Mouse (Mus musculus) kidney, postnatal 36 days (tissue): ENCODE data around the gene P3h4.
A peak's percentile ranks its signal among the peaks of the same experiment; 100 is the strongest.

Experiments
- DNase-seq, 2 experiments: peaks; one replicate each; pipeline ENCODE4 v3.0.0; 2021 to 2022; ENCODE audit warnings: mixed read lengths in 2 of 2

P3h4 gene

DNA sequence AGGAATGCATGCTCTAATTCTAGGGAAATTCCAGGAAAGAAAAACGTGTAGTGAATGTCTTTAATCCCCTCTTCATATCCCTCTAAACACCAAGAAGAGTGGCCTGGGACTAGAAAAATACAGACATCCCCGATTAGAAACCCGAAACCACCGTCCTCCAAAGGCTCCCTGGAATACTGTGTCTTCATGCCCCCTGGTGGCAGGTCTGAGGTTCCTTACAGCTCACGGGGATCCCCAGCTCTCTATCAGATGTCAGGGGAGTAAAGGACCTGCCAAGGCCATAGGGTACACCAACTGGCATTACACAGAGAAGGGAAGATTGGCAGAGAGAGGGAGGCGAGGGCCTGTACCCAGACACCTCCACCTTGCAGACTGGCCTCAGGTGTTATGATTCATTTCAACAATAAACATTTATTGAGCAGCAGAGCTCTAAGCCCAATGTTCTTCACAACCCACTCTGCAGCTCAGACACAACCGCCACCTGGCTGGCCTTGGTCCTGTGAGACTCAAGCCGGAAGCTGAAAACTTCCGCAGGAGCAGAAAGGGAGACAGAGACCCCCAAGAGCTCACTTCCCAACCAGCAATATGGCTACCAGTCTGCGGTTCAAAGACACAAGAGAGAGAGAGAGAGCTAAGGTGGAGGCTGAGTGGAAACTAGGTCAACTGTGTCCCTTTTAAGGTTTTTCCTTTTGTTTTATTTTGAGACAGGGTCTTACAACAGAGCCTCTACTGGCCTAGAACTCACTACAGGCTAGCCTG lies 6.4 kb downstream of the P3h4 start:
- peak; percentile 81 to 90 for DNase-seq

- no peak for DNase-seq
Observed at GRCm38 (mm10) chr11:100406995-100407705, 7.5 kb downstream of the P3h4 start.

GRCm38 (mm10) chr11:100406273-100406672 lies 8.4 kb downstream of the P3h4 start:
- DNase-seq, result no peak

DNA sequence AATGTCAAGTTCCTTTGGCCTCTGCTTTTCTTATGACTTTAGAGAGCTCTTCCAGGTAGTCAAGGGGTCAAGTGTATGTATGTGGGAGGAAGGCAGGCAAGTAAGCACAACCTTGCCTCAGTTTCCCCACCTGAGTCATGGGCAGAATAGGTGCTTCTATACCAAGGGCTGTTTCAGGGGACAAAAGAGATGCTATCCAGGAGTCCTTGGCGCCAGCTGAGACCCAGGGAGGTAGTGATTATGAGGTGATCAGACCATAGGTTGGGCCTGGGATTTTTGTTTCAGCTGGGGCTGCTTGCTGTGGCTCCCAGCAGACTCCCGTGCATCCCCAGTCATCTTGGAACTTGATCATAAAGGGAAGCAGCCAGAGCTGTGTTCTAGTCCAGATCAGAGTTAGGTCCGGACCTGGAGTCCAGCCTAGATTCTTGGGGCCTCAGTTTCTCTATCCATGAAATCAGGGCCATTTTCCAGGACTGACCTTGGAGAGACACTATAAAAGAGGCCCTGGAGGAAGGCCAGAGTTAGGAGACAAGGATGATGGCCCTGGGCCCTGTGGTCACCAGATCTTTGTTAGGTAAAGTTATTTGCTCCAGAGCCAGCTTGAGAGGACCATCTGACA lies 10.1 kb downstream of the P3h4 start:
- no peak for DNase-seq

- peak in 1 of 2 experiments; percentile 29 for DNase-seq
Observed at GRCm38 (mm10) chr11:100403445-100404134, 11.0 kb downstream of the P3h4 start.

- DNase-seq, result peak in 1 of 2 experiments; percentile 39
Observed at GRCm38 (mm10) chr11:100402682-100403081, 12.0 kb downstream of the P3h4 start.

DNA sequence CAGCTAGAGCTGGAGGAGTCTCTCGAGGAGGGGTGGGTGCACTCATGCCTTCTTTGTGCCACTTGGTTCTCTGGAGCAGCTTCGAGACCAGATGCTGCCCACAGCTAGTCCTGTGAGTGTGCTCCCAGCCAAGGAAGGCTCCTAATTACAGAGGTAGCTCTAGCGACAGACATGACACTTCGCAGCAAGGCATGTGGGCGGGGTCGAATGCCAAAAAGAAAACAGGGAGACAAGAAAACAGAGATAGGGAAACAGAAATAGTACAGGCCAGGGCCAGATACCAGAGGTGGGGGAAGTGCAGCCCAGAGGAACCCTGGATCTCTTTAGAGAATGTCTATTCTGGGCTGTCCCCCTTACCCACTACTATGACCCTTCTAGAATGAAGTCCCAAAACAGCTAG lies 12.4 kb downstream of the P3h4 start:
- peak in 1 of 2 experiments; percentile 15 for DNase-seq

DNA sequence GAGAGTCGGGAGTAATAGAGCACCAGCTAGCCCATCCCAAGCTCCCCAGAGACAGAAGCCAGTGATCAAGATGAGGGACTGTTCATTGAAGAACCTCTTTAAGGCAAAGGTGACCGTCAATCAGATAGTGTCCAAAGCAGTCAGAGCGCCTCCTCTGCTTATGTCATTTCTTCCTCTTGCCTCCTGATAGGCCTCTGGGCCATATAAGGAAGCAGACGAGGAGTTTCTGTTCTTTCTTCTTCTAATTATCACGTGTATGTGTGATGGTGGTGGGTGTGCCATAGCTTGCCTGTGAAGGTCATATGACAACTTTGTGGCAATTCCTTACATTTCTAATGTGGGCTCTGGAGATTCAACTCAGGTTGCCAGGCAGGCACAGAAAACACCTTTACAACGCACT lies 13.8 kb downstream of the P3h4 start:
- no peak for DNase-seq

DNA sequence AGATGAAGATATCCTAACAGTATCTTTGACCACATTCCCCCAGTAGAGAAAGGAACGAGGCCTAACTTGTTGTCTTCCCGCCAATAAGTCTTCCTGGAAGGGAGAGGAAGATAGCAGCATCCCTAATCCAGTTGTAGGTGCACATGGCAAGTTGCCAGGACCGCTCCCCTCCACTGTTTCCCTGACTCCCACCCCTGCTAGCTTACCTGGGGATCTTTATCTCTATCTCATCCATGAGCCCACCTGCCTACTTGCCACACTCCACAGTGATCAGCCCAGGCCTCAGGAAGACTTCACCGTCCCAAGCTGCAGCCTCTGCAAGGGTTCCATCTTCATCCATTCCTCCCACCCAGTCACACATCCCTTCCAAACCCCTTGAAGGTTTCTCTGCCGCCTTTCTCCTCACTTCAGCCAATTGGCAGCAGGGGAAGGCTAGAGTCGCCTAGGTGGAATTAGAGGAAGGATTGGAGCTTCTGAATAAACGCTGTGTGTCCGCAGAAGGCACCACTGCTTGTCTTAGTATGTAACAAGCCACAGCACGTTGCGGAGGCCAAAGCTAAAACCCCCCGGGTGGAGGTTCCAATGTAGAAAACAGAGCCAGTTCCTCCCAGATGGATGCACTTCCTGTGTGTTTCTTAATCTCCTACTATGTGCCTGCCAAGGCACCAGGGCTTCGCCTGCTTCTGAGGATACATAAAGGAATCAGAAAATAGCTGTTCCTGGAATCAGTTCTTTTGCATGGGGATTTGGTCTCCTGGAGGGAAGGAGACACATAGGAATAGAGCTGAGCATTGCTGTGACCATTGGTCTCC lies 14.7 kb downstream of the P3h4 start:
- DNase-seq, result peak in 1 of 2 experiments; percentile 19

GRCm38 (mm10) chr11:100399320-100399719 lies 15.3 kb downstream of the P3h4 start:
- DNase-seq, result peak; percentile 29 to 48

- DNase-seq, result no peak
Observed at GRCm38 (mm10) chr11:100398517-100398916, 16.1 kb downstream of the P3h4 start.

DNA sequence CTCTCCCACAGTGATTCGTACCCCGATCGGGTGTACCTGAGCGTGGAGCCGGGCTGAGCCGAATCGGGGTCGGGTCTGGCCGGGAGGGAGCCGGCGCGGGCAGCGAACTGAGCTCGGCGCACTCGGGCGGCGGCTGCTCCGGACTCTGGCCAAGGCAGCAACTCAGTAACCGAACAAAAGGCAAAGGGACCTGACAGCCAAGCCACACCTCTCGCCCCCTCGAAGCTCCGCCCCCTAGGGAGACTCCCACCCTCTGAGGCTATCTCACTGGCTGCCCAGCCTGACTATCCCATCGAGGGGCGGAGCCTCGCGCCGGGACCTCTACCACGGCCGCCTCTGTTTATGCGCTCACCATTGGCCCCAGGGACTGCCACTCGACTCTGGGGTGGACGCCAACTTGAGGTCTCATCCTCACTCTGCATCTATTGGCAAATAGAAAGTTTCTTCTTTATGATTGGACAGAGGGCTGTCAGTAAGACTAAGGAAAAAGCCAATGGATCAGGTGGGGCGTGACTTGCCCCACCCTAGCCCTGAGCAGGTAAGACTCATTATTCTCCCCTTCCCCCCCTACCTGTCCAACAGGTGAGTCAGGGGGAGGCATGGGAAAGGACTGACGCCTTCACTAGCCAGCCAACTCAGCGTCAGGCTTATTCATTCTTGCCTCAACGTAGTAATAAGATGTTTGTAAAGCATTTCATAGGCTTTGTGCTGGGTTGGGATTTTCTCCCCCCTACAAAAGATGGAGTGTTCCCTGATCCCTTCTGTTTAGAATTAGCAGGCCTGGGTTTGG lies 16.8 kb downstream of the P3h4 start, which contains the start of gene Jup:
TSS of gene Jup (minus strand) at position 164 of the 790 bp plus-strand sequence.
- peak; percentile 100 for DNase-seq

GRCm38 (mm10) chr11:100396886-100397599 lies 17.6 kb downstream of the P3h4 start:
- peak; percentile 76 to 83 for DNase-seq

DNA sequence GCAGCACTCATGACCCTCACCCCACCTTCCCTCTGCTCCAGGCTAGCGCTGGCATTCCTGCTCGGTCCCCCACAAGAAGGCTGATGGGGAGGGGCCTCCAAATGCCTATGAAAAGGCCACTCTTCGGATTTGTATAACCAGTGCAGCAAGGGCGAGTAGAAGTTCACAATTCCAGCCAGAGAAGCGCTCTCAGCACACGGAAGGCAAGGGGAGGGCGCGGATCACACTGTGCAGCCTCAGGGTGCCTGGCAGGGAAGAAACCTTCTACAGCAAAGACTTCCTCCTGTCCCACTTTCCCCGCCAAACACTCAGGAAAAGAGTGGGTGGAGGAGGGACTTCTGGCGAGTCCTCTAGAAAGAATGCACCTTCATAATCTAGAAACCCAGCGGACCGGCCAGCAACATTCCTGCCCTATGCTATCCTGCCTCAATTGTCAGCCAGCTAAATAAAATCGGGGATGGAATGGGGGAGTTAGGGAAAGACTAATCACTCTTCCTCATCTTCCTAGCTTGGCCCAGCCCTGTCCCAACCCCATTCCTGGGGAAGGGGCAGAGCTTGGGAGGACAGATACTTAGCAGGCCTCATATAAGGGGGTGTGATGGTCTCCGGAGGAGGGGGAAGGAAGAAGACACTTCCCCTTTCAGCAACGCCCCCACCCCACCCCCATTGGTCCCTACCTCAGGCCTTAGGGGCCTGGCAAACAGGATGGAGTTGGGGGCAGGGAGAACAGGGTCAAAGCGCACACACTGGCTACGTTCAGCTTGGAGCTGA lies 18.6 kb downstream of the P3h4 start:
- peak; percentile 71 to 72 for DNase-seq

DNA sequence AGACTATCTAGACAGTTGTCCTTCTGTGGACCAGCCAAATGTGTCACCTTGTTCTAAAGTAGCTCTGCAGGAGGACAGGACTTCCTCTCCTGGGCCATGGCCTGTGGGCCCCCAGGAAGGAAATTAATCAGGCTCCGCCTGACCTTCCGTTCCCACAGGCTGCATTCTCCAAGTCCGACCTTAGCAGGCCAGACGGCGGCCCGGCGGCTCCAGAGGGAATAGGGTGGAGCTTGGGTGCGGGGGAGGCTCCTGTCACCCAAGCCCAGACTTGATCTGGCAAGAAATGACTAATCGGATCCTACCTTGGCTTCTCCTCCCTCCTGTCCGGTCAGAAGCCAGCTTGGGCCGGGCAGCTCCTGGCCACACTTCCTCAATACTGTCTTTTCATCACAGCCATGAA lies 19.4 kb downstream of the P3h4 start:
- DNase-seq, result peak; percentile 91 to 96

DNA sequence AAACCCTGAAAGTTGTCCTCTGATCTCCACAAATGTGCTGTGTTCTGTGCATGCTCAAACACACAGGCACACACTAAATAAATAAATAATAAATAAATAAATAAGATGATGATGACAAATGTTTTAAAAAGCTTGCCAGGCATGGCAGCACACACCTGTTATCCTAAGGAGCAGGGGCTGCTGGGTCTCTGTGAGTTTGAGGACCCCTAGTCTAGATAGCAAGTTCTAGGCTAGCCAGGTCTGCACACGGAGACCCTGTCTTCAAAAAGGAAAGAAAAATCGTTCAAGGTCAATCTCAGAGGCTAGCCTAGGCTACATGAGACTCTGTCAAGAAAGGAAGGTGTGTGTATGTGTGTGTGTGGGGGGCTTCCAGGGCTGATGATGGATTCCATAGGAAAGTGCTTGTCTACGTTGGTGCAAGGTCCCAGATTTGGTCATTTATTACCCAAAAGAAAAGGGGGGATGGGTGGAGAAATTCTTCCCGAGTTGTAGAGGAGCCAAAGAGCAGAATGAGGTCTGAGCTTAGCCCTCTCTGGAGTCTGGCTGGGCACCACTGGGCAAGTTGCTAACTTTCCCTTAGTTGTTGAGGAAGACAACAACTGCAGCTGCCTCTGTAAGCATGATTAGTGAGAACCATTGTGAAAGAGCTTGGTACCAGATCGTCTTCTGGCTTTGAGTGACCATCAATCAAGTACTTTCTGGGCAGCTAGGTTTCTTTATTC lies 20.1 kb downstream of the P3h4 start:
- DNase-seq, result peak; percentile 55 to 61

DNA sequence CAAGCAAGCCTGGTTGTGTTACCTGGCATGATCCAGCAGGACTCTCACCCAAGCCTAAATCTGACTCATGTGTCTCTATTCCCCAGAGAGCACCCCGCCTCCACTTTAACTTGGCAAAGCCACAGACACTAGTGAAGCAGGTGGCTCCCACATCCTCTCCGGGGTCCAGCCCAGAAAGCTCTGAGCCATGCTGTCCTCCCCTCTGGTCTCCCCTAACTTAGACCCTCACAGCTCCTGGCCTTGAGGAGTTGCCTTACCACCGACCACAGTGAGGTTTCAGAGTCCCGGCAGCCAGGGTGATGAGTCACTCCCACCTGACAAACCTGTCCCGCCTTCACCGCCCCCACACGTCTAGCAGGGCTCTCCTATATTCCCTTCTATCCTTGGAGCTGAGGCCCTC lies 20.9 kb downstream of the P3h4 start:
- peak in 1 of 2 experiments; percentile 36 for DNase-seq

DNA sequence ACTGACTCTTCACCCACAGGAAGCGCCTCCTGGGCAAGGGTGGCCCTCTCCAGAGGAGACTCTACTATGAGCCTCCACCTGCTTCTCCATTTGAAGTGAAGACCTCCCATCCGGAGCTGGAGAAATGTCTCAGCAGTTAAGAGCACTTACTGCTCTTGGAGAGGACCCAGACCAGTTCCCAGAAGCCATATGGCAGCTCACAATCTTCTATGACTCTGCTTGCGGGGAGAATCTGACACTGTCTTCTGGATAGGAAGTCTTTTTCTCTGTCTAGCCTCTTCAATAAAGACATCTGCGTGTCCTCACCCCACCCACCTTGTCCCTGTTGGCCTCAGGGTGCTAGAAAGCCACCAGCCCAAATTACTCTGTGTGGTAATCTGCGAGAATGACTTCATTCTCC lies 21.7 kb downstream of the P3h4 start:
- DNase-seq, result no peak

- no peak for DNase-seq
Observed at GRCm38 (mm10) chr11:100391884-100392345, 22.7 kb downstream of the P3h4 start.
